Mouse (Mus musculus) midbrain, postnatal 0 days (tissue): ENCODE data around the gene H1fx. TPM values are rescaled to one million over a fixed set of nuclear protein-coding genes. Genes with fewer than 3 reads are reported as not detected.
"Not testable (repeated sequence)": the region's sequence is repeated elsewhere in the genome, so short reads cannot be mapped to it uniquely, and the experiment has no call there.

Experiments used
- ATAC-seq: fragments of 200-750 bp; cut with Nextera tagmentation; 2 replicates; pipeline ENCODE4 v1.8.0; 2017; ENCODE audit warnings: moderate number of reproducible peaks, mild to moderate bottlenecking, moderate TSS enrichment, moderate library complexity; ENCODE audit not compliant: low FRiP score
- DNase-seq: peaks from one replicate; pipeline ENCODE4 v3.0.0-alpha.2; 2015; ENCODE audit warnings: low spot score
- H3K27ac ChIP-seq: fragments of 300-500 bp; sonication (generic); 2 replicates; pipeline ENCODE4 v1.5.1; 2014; ENCODE audit warnings: low read depth, mild to moderate bottlenecking, low read length, mixed read lengths
- H3K27me3 ChIP-seq: fragments of 300-500 bp; sonication (generic); 2 replicates; pipeline ENCODE4 v1.6.1; 2014; ENCODE audit warnings: low read length, control low read depth, mixed read lengths; ENCODE audit not compliant: insufficient read depth
- H3K36me3 ChIP-seq: fragments of 300-500 bp; sonication (generic); 2 replicates; pipeline ENCODE4 v1.6.1; 2014; ENCODE audit warnings: low read length, control low read depth, mixed read lengths; ENCODE audit not compliant: insufficient read depth
- H3K4me1 ChIP-seq: fragments of 300-500 bp; sonication (generic); 2 replicates; pipeline ENCODE4 v1.6.1; 2014; ENCODE audit warnings: mild to moderate bottlenecking, control low read depth, antibody characterized with exemption, low read length, mixed read lengths; ENCODE audit not compliant: insufficient read depth
- H3K4me2 ChIP-seq: fragments of 300-500 bp; sonication (generic); 2 replicates; pipeline ENCODE4 v1.6.1; 2014; ENCODE audit warnings: low read depth, mild to moderate bottlenecking, low read length, mixed read lengths; ENCODE audit not compliant: poor library complexity, severe bottlenecking
- H3K4me3 ChIP-seq: fragments of 300-500 bp; sonication (generic); 2 replicates; pipeline ENCODE4 v1.5.1; 2014; ENCODE audit warnings: low read depth, mild to moderate bottlenecking, low read length, moderate library complexity
- H3K9ac ChIP-seq: fragments of 300-500 bp; sonication (generic); replicated peaks from 2 replicates; pipeline ENCODE4 v1.6.1; 2014; ENCODE audit warnings: mild to moderate bottlenecking, low read length, moderate library complexity, mixed read lengths; ENCODE audit not compliant: poor library complexity, severe bottlenecking
- H3K9me3 ChIP-seq: fragments of 300-500 bp; sonication (generic); 2 replicates; pipeline ENCODE4 v1.6.1; 2016; ENCODE audit warnings: low read length, control low read depth
- CTCF ChIP-seq: IDR thresholded peaks from 2 replicates; pipeline ENCODE4 v1.5.1; 2016; ENCODE audit warnings: antibody characterized with exemption, mild to moderate bottlenecking
- WGBS: fragments of 180-500 bp; shearing (Covaris S2); extraction: QIAGEN DNeasy Blood & Tissue Kit; methylation state at CpG from one replicate; pipeline ENCODE4 v1.1.7; 2014; 5-methylcytosine and 5-hydroxymethylcytosine counted together
- polyA plus RNA-seq: library from polyadenylated mRNA; unstranded; fragments of >200 nt; fragmentation: Nextera tagmentation; extraction: Ambion mirVana; gene quantifications from 2 replicates; pipeline ENCODE4 v1.2.1, GENCODE M21; 2015
- total RNA-seq: library from RNA; depleted of rRNA; stranded (reverse); fragments of >200 nt; gene quantifications from 2 replicates; pipeline ENCODE4 v1.2.3, GENCODE M21; 2014

H1fx gene
- total and polyA plus RNA-seq, 2 experiments from 2014 or later = 22.7 to 52.8 TPM

- H3K4me2 ChIP-seq = peak overlapping the region; percentile 89
- peaks cover 12% of the 10 kb centered on the region; the same call in 1 of the 2 replicates for H3K4me1 ChIP-seq
- no peak overlapping the region for H3K9ac ChIP-seq
- H3K9me3 ChIP-seq = no peaks in the 10 kb centered on the region
- ATAC-seq = 0 out of 2 replicates have a peak, but pooled peaks have one; percentile 5
- TF ChIP-seq CTCF = no peak
- no peak for DNase-seq
- H3K4me3 ChIP-seq = peak overlapping the region; percentile 95
- H3K27me3 ChIP-seq = no peaks in the 10 kb centered on the region
- peak overlapping the region; percentile 91 for H3K27ac ChIP-seq
- 59% methylated on average over 3 of the region's 3 CpGs for WGBS
- H3K36me3 ChIP-seq = peaks cover 5% of the 10 kb centered on the region
Measured at GRCm38 (mm10) chr6:87979728-87980127, 1.7 kb downstream of the H1fx start.

- ATAC-seq (no peak), DNase-seq (no peak)
- Histone ChIP-seq H3K4me2 (no peak overlapping the region), H3K36me3 (no peaks in the 10 kb centered on the region), H3K27ac (no peak overlapping the region), H3K27me3 (no peaks in the 10 kb centered on the region), H3K9me3 (no peaks in the 10 kb centered on the region), H3K4me3 (no peak overlapping the region), H3K9ac (no peak overlapping the region), H3K4me1 (no peaks in the 10 kb centered on the region)
- 28% methylated on average over 2 of the region's 2 CpGs for WGBS
- no peak for TF ChIP-seq CTCF
Measured at GRCm38 (mm10) chr6:87970041-87970440, 11.4 kb downstream of the H1fx start.

- DNase-seq, H3K36me3 ChIP-seq, H3K9me3 ChIP-seq, H3K4me2 ChIP-seq, H3K27ac ChIP-seq, H3K4me3 ChIP-seq, H3K9ac ChIP-seq, H3K27me3 ChIP-seq, ATAC-seq, H3K4me1 ChIP-seq: not testable (repeated sequence)
- WGBS = 80% methylated on average over 4 of the region's 4 CpGs
Measured at GRCm38 (mm10) chr6:87962457-87962856, 19.0 kb downstream of the H1fx start.

GRCm38 (mm10) chr6:87942179-87942578 is 39.3 kb downstream of the H1fx start:
- ATAC-seq (no peak), DNase-seq (no peak)
- Histone ChIP-seq H3K27me3 (no peaks in the 10 kb centered on the region), H3K27ac (no peak overlapping the region), H3K9ac (no peak overlapping the region), H3K4me1 (no peaks in the 10 kb centered on the region), H3K4me3 (no peak overlapping the region), H3K4me2 (no peak overlapping the region), H3K36me3 (peaks cover 3% of the 10 kb centered on the region; the same call in 1 of the 2 replicates), H3K9me3 (no peaks in the 10 kb centered on the region)
- 92% methylated on average over 7 of the region's 7 CpGs for WGBS
- no peak for TF ChIP-seq CTCF

GRCm38 (mm10) chr6:87938941-87939340 is 42.5 kb downstream of the H1fx start:
- 83% methylated on average over 3 of the region's 3 CpGs for WGBS
- no peak for TF ChIP-seq CTCF
- H3K9me3 ChIP-seq = no peaks in the 10 kb centered on the region
- no peaks in the 10 kb centered on the region for H3K4me1 ChIP-seq
- ATAC-seq (no peak), DNase-seq (no peak)
- H3K36me3 ChIP-seq = peaks cover 30% of the 10 kb centered on the region
- no peaks in the 10 kb centered on the region for H3K27me3 ChIP-seq
- no peak overlapping the region for H3K27ac ChIP-seq
- no peak overlapping the region for H3K9ac ChIP-seq
- H3K4me3 ChIP-seq = no peak overlapping the region
- H3K4me2 ChIP-seq = no peak overlapping the region

- Histone ChIP-seq H3K9me3 (no peaks in the 10 kb centered on the region), H3K4me3 (no peak overlapping the region), H3K4me2 (no peak overlapping the region), H3K36me3 (peaks cover 42% of the 10 kb centered on the region), H3K27ac (no peak overlapping the region), H3K9ac (no peak overlapping the region), H3K27me3 (no peaks in the 10 kb centered on the region), H3K4me1 (no peaks in the 10 kb centered on the region)
- ATAC-seq (no peak), DNase-seq (peak; percentile 66)
- 35% methylated on average over 19 of the region's 19 CpGs for WGBS
- no peak for TF ChIP-seq CTCF
Measured at GRCm38 (mm10) chr6:87937178-87937788, 44.2 kb downstream of the H1fx start.
